Mouse (Mus musculus) heart, postnatal 0 days (tissue): ENCODE results near the gene Tfr2.

ENCODE experiments used
- CTCF ChIP-seq: IDR thresholded peaks from 2 replicates; pipeline ENCODE4 v1.5.1; 2016; ENCODE audit warnings: antibody characterized with exemption, control low read depth, low read depth
- EP300 ChIP-seq: IDR thresholded peaks from 2 replicates; pipeline ENCODE4 v1.6.1; 2016; ENCODE audit warnings: antibody characterized with exemption, low read depth

- TF ChIP-seq CTCF, result no peak
- TF ChIP-seq EP300, result no peak
Measured at GRCm38 (mm10) chr5:137609292-137609691, 39.7 kb downstream of the Tfr2 start.
